Mouse (Mus musculus) liver, embryonic 11.5 days (tissue): Measurements from ENCODE around the gene Opa3. TPM values are rescaled to one million over a fixed set of nuclear protein-coding genes. Genes with fewer than 3 reads are reported as not detected.

Experiments used
- ATAC-seq: fragments of 200-750 bp; cut with Nextera tagmentation; replicated peaks from 2 replicates; pipeline ENCODE4 v1.8.0; 2017; ENCODE audit warnings: moderate number of reproducible peaks, mild to moderate bottlenecking, moderate TSS enrichment, moderate library complexity; ENCODE audit not compliant: low FRiP score
- DNase-seq: peaks from one replicate; pipeline ENCODE4 v3.0.0-alpha.2; 2017; ENCODE audit warnings: low spot score
- H3K27ac ChIP-seq: fragments of 300-500 bp; sonication (generic); 2 replicates; pipeline ENCODE4 v1.5.1; 2014; ENCODE audit warnings: mild to moderate bottlenecking, low read depth, low read length, control low read depth
- H3K27me3 ChIP-seq: fragments of 300-500 bp; sonication (generic); replicated peaks from 2 replicates; pipeline ENCODE4 v1.6.1; 2014; ENCODE audit warnings: low read length, mixed read lengths; ENCODE audit not compliant: control insufficient read depth, insufficient read depth
- H3K36me3 ChIP-seq: fragments of 300-500 bp; sonication (generic); 2 replicates; pipeline ENCODE4 v1.6.1; 2014; ENCODE audit warnings: mild to moderate bottlenecking, low read length, moderate library complexity, mixed read lengths; ENCODE audit not compliant: control insufficient read depth, insufficient read depth
- H3K4me1 ChIP-seq: fragments of 300-500 bp; sonication (generic); replicated peaks from 2 replicates; pipeline ENCODE4 v1.6.1; 2014; ENCODE audit warnings: low read length, mixed read lengths; ENCODE audit not compliant: control insufficient read depth, insufficient read depth
- H3K4me2 ChIP-seq: fragments of 300-500 bp; sonication (generic); 2 replicates; pipeline ENCODE4 v1.6.1; 2014; ENCODE audit warnings: mild to moderate bottlenecking, control low read depth, moderate library complexity
- H3K4me3 ChIP-seq: fragments of 300-500 bp; sonication (generic); 2 replicates; pipeline ENCODE4 v1.5.1; 2014; ENCODE audit warnings: low read depth, low read length, control low read depth
- H3K9ac ChIP-seq: fragments of 300-500 bp; sonication (generic); 2 replicates; pipeline ENCODE4 v1.6.1; 2014; ENCODE audit warnings: low read depth, low read length, control low read depth
- H3K9me3 ChIP-seq: fragments of 300-500 bp; sonication (generic); 2 replicates; pipeline ENCODE4 v1.6.1; 2016; ENCODE audit warnings: low read length, inconsistent platforms, mixed read lengths; ENCODE audit not compliant: control insufficient read depth
- WGBS: fragments of 180-500 bp; shearing (Covaris S2); extraction: QIAGEN DNeasy Blood & Tissue Kit; methylation state at CpG from one replicate; pipeline ENCODE4 v1.1.7; 2014; 5-methylcytosine and 5-hydroxymethylcytosine counted together
- polyA plus RNA-seq: library from polyadenylated mRNA; unstranded; fragments of >200 nt; fragmentation: Nextera tagmentation; extraction: Ambion mirVana; gene quantifications from 2 replicates; pipeline ENCODE4 v1.2.1, GENCODE M21; 2014

The Opa3 gene
- polyA plus RNA-seq, 1 experiment from 2014 or later = 33.9 TPM

DNA sequence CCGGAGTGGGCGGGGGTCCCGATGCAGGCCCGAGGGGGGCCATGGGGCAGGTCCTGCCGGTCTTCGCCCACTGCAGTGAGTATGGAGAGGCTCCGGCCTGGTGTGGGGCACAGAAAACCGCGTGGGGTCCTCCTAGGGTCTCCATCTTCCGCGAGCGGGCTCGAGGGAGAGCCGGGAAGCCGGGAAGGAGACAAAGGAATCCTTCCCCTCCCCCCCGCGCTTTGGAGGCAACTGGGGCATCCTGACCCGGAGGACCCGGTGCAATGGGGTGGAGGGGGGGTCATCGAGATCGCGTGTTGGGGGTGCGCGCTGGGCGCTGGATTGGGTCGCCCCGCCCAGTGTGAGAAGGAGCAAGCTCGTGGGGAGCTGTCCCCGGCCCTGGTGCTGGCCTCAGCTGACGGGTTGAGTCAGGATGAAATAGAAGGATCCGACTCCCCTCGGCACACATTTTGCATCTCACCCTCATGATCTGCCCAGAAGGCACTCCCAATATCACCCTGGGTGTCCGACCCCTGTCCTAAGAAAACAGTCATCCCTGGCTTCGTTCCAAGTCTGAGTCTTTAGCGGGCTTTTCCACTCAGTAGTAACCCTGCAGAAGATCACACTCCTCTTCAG is 54.8 kb downstream of the Opa3 start:
- H3K27me3 ChIP-seq = peaks cover 55% of the 10 kb centered on the region
- 2% methylated on average over 35 of the region's 35 CpGs for WGBS
- DNase-seq (peak; percentile 80), ATAC-seq (peak; percentile 57)
- H3K9me3 ChIP-seq = no peaks in the 10 kb centered on the region
- peak overlapping the region; percentile 59 for H3K9ac ChIP-seq
- no peaks in the 10 kb centered on the region for H3K36me3 ChIP-seq
- no peak overlapping the region for H3K27ac ChIP-seq
- H3K4me3 ChIP-seq = peak overlapping the region; percentile 69
- peak overlapping the region; percentile 100 for H3K4me2 ChIP-seq
- H3K4me1 ChIP-seq = peaks cover 11% of the 10 kb centered on the region

DNA sequence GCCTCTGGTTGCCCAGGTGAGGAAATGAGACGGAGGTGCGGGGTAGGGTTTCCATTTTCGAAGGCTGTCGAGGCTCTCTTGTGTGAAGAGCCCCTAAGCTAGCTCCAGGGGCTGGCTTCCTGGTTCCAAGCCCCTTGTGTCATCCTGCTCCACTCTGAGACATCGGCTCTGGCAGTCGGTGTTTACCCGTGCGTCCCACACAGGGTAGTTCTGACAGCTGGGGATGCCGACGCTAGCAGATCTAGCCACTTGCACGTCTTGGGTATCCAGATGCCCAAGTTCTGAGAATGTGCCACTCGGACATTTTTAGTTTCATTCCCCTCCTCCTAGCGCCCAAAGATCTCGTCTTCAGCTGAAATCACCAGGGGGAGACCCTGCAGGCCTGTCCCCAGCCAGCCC is 55.3 kb downstream of the Opa3 start:
- Histone ChIP-seq H3K4me2 (peak overlapping the region; percentile 100), H3K4me3 (peak overlapping the region; percentile 69), H3K27ac (no peak overlapping the region), H3K9ac (no peak overlapping the region), H3K36me3 (no peaks in the 10 kb centered on the region), H3K27me3 (peaks cover 50% of the 10 kb centered on the region), H3K9me3 (no peaks in the 10 kb centered on the region), H3K4me1 (peaks cover 11% of the 10 kb centered on the region)
- WGBS = 39% methylated on average over 14 of the region's 14 CpGs
- DNase-seq (no peak), ATAC-seq (no peak)

DNA sequence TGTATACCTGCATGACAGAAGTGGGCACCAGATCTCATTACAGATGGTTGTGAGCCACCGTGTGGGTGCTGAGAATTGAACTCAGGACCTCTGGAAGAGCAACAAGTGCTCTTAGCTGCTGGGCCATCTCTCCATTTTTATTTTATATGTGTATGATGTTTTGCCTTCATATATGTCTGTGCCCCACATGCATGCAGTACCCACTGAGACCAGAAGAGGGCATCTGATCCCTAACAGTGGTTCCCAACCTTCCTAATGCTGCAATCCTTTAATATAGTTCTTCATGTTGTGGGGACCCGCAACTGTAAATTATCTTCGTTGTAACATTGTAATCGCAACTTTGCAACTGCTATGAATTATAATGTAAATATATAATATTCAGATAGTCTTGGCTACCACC is 56.6 kb downstream of the Opa3 start:
- 17% methylated on average over 4 of the region's 4 CpGs for WGBS
- Histone ChIP-seq H3K4me3 (no peak overlapping the region), H3K27me3 (peaks cover 36% of the 10 kb centered on the region), H3K4me2 (no peak overlapping the region), H3K27ac (no peak overlapping the region), H3K4me1 (peaks cover 9% of the 10 kb centered on the region), H3K36me3 (no peaks in the 10 kb centered on the region), H3K9ac (no peak overlapping the region), H3K9me3 (no peaks in the 10 kb centered on the region)
- no peak for DNase-seq
- no peak for ATAC-seq

DNA sequence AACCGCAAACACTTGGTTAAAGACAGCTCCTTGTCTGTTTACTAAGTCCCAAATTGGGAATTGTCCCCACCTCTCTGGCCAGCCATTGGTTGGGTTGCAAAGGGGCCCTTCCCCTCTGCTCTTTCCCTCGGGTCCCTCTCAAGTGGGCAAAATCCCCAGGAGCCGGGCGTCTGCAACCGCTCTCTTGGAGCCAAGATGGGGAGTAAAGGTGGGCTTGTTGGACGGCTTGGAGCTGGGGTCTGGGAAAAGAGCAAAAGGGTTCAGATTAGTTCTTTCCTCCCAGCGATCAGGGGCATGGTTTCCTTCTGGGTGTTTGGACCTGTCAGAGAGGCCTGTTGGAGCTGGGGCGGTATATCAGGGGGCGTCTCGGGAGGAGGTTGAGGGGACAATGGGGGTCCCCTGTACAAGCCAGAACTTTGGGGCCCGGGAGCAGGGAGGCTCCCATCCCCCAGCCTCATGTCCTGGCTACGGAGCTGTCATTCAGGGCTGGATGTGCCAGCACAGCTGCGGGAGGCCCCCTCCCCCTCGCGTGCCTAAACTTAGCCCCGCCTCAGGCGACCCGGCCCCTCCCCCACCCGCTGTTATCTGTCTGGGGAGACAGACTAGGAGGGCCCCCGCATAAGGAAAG is 62.9 kb downstream of the Opa3 start:
- DNase-seq (peak; percentile 78), ATAC-seq (peak; percentile 85)
- H3K4me2 ChIP-seq = peak overlapping the region; percentile 95
- H3K9me3 ChIP-seq = no peaks in the 10 kb centered on the region
- peak overlapping the region; percentile 67 for H3K9ac ChIP-seq
- WGBS = 3% methylated on average over 20 of the region's 20 CpGs
- H3K27ac ChIP-seq = peak overlapping the region; percentile 79
- H3K36me3 ChIP-seq = no peaks in the 10 kb centered on the region
- H3K27me3 ChIP-seq = no peaks in the 10 kb centered on the region
- peak overlapping the region; percentile 62 for H3K4me3 ChIP-seq
- peaks cover 18% of the 10 kb centered on the region for H3K4me1 ChIP-seq

DNA sequence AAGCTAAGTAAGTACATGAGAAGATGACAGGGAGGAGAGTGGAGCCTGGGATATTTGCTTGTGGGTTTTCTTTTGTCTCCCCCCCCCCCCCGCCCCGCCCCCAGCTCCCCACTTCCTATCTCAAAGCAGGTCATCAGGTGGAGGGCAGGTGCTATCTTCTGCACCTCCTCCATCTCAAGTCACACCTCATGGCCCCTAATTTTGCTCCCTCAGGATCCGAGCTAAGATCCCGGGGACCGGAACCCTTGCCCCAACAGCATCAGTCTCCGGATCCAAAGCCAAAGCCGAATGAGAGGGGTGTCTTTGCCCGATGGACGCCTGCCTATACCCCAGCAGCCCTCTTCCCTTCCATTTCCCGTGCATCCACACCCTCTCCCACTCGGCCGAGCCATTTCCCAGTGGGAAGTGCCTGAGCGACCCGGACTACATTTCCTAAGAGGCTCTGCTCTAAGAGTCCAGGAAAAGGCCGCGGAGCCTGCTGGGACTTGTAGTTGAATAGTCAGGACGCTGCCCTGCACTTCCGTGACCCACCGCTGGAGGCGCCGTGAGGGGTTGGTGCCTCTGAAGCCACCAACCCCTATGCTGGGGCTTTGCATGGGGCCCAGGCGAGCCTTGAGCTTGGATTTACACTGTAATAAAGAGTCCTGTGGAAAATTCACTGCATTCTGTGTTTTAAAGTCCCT is 67.5 kb downstream of the Opa3 start:
- ATAC-seq (peak; percentile 40), DNase-seq (peak; percentile 92)
- no peak overlapping the region for H3K27ac ChIP-seq
- no peaks in the 10 kb centered on the region for H3K27me3 ChIP-seq
- peaks cover 20% of the 10 kb centered on the region for H3K4me1 ChIP-seq
- peak overlapping the region; percentile 62 for H3K4me2 ChIP-seq
- 15% methylated on average over 21 of the region's 22 CpGs for WGBS
- H3K4me3 ChIP-seq = peak overlapping the region; percentile 44
- H3K9ac ChIP-seq = peak overlapping the region; percentile 50; the same call in 1 of the 2 replicates
- no peaks in the 10 kb centered on the region for H3K9me3 ChIP-seq
- no peaks in the 10 kb centered on the region for H3K36me3 ChIP-seq

DNA sequence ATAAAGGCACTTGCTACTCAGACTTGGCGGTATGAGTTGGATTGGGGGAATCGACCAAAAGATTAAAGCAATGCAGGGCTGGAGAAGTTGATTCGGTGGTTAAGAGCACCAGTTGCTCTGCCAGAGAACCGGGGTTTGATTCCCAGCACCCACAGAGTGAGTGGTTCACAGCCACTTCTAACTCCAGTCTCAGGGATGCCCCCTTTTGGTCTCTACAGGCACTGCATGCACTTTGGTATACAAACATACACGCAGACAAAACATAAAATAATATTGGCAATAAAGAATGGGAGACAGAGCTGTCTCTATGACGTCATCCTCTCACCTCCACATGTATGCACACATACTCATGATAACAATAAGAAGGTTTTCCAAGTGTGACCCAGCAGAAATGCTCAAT is 68.9 kb downstream of the Opa3 start:
- Histone ChIP-seq H3K27me3 (peaks cover 8% of the 10 kb centered on the region), H3K9me3 (no peaks in the 10 kb centered on the region), H3K36me3 (no peaks in the 10 kb centered on the region), H3K27ac (no peak overlapping the region), H3K4me3 (no peak overlapping the region), H3K9ac (no peak overlapping the region), H3K4me2 (no peak overlapping the region), H3K4me1 (peaks cover 10% of the 10 kb centered on the region)
- no peak for ATAC-seq
- no peak for DNase-seq
- WGBS = 81% methylated on average over 6 of the region's 6 CpGs

DNA sequence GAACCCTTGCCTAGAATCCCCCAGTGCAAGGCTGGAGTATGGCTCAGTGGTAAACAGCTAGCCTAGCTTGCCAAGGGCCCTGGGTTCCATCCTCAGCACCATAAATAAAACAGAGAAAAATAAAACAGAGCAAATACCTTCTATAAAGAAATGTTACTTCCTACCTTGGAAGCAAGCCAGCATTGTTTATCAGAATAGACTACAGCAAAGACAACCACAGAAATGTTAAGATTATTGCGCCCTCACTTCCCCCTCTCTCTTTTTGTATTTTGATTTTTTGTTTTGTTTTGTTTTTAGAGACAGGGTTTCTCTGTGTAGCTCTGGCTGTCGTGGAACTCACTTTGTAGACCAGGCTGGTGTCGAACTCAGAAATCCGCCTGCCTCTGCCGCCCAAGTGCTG is 69.7 kb downstream of the Opa3 start:
- Histone ChIP-seq H3K9me3 (no peaks in the 10 kb centered on the region), H3K27me3 (peaks cover 16% of the 10 kb centered on the region), H3K4me2 (no peak overlapping the region), H3K27ac (no peak overlapping the region), H3K4me1 (peaks cover 6% of the 10 kb centered on the region), H3K9ac (no peak overlapping the region), H3K36me3 (no peaks in the 10 kb centered on the region), H3K4me3 (no peak overlapping the region)
- ATAC-seq (no peak), DNase-seq (no peak)
- 88% methylated on average over 5 of the region's 5 CpGs for WGBS

DNA sequence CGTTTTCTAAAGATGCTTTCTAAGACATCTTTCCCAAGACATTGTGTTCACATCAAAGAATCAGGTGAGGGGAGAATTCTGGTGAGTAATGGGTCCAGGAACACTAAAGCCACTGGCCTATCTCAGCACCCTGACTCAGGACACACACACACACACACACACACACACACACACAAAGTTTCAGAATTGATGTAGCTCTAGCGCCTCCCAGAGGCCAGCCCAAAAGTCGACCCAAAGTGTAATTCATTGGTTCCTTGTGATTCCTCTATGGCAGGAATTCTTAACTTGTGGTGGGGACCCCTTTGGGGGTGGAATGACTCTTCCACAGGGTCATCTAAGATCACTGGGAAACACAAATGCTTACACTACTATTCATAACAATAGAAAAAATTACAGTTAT is 71.1 kb downstream of the Opa3 start:
- H3K9me3 ChIP-seq = no peaks in the 10 kb centered on the region
- H3K36me3 ChIP-seq = no peaks in the 10 kb centered on the region
- H3K4me1 ChIP-seq = peaks cover 4% of the 10 kb centered on the region
- ATAC-seq = no peak
- no peak overlapping the region for H3K27ac ChIP-seq
- 18% methylated on average over 3 of the region's 3 CpGs for WGBS
- peaks cover 30% of the 10 kb centered on the region for H3K27me3 ChIP-seq
- no peak overlapping the region for H3K9ac ChIP-seq
- DNase-seq = no peak
- no peak overlapping the region for H3K4me3 ChIP-seq
- no peak overlapping the region for H3K4me2 ChIP-seq
